Mouse (Mus musculus) cortical plate, adult 2 months (tissue): Measurements from ENCODE around the gene Dkkl1.
"Not testable (repeated sequence)": the region's sequence is repeated elsewhere in the genome, so short reads cannot be mapped to it uniquely, and the experiment has no call there.

ENCODE experiments used
- CTCF ChIP-seq: fragments of 200-500 bp; IDR thresholded peaks from 2 replicates; pipeline ENCODE4 v1.5.1; 2011; ENCODE audit warnings: mild to moderate bottlenecking, control low read depth, low read length; ENCODE audit not compliant: insufficient read depth; ENCODE audit errors: extremely low read depth
- POLR2A ChIP-seq: fragments of 200-500 bp; IDR thresholded peaks from 2 replicates; pipeline ENCODE4 v1.6.1; 2011; ENCODE audit warnings: mild to moderate bottlenecking, low read length, control low read depth; ENCODE audit not compliant: insufficient read depth; ENCODE audit errors: extremely low read depth

- TF ChIP-seq CTCF: peak; percentile 35
- not testable (repeated sequence) for TF ChIP-seq POLR2A
These were observed 38.2 kb downstream of the Dkkl1 start for GRCm38 (mm10) chr7:45173772-45174171.
